Mouse (Mus musculus): ENCODE results near the gene Gm9376. TPM values are rescaled to one million over a fixed set of nuclear protein-coding genes. Genes with fewer than 3 reads are reported as not detected.

Gene Gm9376
- polyA plus RNA-seq, 1 experiment from 2014 or later = not detected

DNA sequence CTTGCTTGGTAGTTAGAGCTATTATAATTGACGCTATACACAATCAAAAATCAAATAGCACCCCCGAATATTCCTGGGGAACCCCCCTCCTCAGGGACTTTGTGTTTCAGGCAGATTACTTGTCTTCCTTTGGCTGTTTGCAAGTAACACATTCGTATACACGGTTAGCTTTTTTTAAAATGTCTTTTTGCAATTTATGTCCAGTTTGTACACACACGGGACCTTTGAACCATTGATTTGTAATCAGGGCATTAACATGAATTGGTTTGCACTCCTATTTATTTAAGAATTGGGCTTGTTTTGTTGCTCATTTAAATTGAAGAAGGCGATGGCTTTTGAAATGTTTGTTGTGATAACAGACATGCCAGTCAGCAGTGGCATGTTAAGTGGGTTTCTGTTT, 29.0 kb upstream of the Gm9376 start:
- Histone ChIP-seq H3K9me3 (0 out of 2 replicates have a peak, but pooled peaks cover 2% of the 10 kb centered on the region), H3K27ac (replicated peaks) (no peak overlapping the region), H3K27me3 (replicated peaks; ENCODE audit: low read depth, poor library complexity, severe bottlenecking) (peaks cover 82% of the 10 kb centered on the region), H3K4me1 (peaks cover 30% of the 10 kb centered on the region), H3K4me3 (peak overlapping the region; percentile 71), H3K36me3 (replicated peaks) (no peaks in the 10 kb centered on the region)
- WGBS = 9% methylated on average over 6 of the region's 6 CpGs
- no peak for DNase-seq (ENCODE audit: low spot score)

GRCm38 (mm10) chr14:118239351-118239750, 27.4 kb upstream of the Gm9376 start:
- peaks cover 18% of the 10 kb centered on the region for H3K9me3 ChIP-seq
- H3K4me3 ChIP-seq = no peak overlapping the region
- 9% methylated on average over 8 of the region's 8 CpGs for WGBS
- H3K36me3 ChIP-seq (replicated peaks) = no peaks in the 10 kb centered on the region
- H3K27ac ChIP-seq (replicated peaks) = no peak overlapping the region
- peak; percentile 16 for DNase-seq (ENCODE audit: low spot score)
- H3K4me1 ChIP-seq = peaks cover 29% of the 10 kb centered on the region
- peaks cover 68% of the 10 kb centered on the region for H3K27me3 ChIP-seq (replicated peaks; ENCODE audit: low read depth, poor library complexity, severe bottlenecking)

- peaks cover 18% of the 10 kb centered on the region for H3K9me3 ChIP-seq
- peaks cover 47% of the 10 kb centered on the region for H3K27me3 ChIP-seq (replicated peaks; ENCODE audit: low read depth, poor library complexity, severe bottlenecking)
- H3K36me3 ChIP-seq (replicated peaks) = no peaks in the 10 kb centered on the region
- no peak overlapping the region for H3K4me3 ChIP-seq
- H3K4me1 ChIP-seq = peaks cover 9% of the 10 kb centered on the region
- no peak for DNase-seq (ENCODE audit: low spot score)
- 81% methylated on average over 2 of the region's 2 CpGs for WGBS
- H3K27ac ChIP-seq (replicated peaks) = no peak overlapping the region
Measured at GRCm38 (mm10) chr14:118241416-118241815, 25.3 kb upstream of the Gm9376 start.

DNA sequence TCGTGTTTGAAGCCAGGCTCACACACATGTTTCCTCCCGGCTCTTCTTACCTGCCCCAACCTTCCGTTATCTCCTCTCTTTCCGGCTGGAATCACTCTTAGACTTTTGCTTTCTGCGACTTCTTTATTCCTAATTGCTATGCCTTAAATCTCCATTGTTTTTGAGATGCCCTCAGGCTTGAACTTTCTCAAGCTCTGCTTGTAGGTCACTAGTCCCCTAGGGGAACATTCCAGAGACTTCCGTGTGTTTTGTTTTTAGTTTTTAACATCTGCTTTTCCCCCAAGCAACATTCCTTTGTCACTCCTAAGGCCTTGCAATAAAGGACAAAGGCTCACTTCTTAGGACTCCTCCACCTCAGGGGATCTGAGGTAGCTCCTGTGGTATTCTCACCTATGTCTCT, 13.4 kb upstream of the Gm9376 start:
- no peak overlapping the region for H3K27ac ChIP-seq (replicated peaks)
- no peaks in the 10 kb centered on the region for H3K9me3 ChIP-seq
- H3K4me1 ChIP-seq = no peaks in the 10 kb centered on the region
- WGBS = 70% methylated on average over 6 of the region's 6 CpGs
- no peaks in the 10 kb centered on the region for H3K36me3 ChIP-seq (replicated peaks)
- H3K4me3 ChIP-seq = no peak overlapping the region
- H3K27me3 ChIP-seq (replicated peaks; ENCODE audit: low read depth, poor library complexity, severe bottlenecking) = no peaks in the 10 kb centered on the region
- DNase-seq (ENCODE audit: low spot score) = no peak

DNA sequence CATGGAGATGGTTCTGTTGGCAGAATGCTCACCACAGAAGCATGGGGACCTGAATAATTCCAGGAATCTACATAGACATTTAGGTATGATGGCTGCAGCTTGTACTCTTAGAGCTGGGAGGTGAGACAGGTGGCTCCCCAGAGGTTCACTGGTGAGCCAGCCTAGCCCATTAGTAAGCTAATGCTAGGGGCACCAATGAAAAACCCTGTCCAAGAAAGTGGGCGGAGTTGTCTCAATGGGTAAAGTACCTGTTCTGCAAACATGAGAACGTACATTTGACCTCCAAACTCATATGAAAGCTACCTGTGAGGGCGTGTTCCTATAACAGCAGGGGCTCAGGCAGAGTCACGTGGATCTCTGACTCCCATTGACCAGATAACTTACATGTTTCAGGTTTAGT, 2.1 kb downstream of the Gm9376 start:
- no peaks in the 10 kb centered on the region for H3K27me3 ChIP-seq (replicated peaks; ENCODE audit: low read depth, poor library complexity, severe bottlenecking)
- no peaks in the 10 kb centered on the region for H3K4me1 ChIP-seq
- WGBS = 83% methylated on average over 4 of the region's 4 CpGs

GRCm38 (mm10) chr14:118272594-118273555, 6.1 kb downstream of the Gm9376 start:
- 82% methylated on average over 6 of the region's 6 CpGs for WGBS
- DNase-seq (ENCODE audit: low spot score) = no peak

More for the DNA sequence above, 2.1 kb downstream of the Gm9376 start:
- no peaks in the 10 kb centered on the region for H3K9me3 ChIP-seq
- H3K27ac ChIP-seq (replicated peaks) = no peak overlapping the region
- no peak overlapping the region for H3K4me3 ChIP-seq
- H3K36me3 ChIP-seq (replicated peaks) = no peaks in the 10 kb centered on the region
- no peak for DNase-seq (ENCODE audit: low spot score)

GRCm38 (mm10) chr14:118277704-118278498, 11.1 kb downstream of the Gm9376 start:
- WGBS = 86% methylated on average over 7 of the region's 7 CpGs
- Histone ChIP-seq H3K4me1 (no peaks in the 10 kb centered on the region), H3K36me3 (replicated peaks) (no peaks in the 10 kb centered on the region), H3K27ac (replicated peaks) (no peak overlapping the region), H3K27me3 (replicated peaks; ENCODE audit: low read depth, poor library complexity, severe bottlenecking) (no peaks in the 10 kb centered on the region), H3K9me3 (peaks cover 10% of the 10 kb centered on the region), H3K4me3 (no peak overlapping the region)
- no peak for DNase-seq (ENCODE audit: low spot score)

More at GRCm38 (mm10) chr14:118272594-118273555, 6.1 kb downstream of the Gm9376 start:
- Histone ChIP-seq H3K4me3 (no peak overlapping the region), H3K36me3 (replicated peaks) (no peaks in the 10 kb centered on the region), H3K27ac (replicated peaks) (no peak overlapping the region), H3K4me1 (no peaks in the 10 kb centered on the region), H3K9me3 (no peaks in the 10 kb centered on the region), H3K27me3 (replicated peaks; ENCODE audit: low read depth, poor library complexity, severe bottlenecking) (no peaks in the 10 kb centered on the region)

DNA sequence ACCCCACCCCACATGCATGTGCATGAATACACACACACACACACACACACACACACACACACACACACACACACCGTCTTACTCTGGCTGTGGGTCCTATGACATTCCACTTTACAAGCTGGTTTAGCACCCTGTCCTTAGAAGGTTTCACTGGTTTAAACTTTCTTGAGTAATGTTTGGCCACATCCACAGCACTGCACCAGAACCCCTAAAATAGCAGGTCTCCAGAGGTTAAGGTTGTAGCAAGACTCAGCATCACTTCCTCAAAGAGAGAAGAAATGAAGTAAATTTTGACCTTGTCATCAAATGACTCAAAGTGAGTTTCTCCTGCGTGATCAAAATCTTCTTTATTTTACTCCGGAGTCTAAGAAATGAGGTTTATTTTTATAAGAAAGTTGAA, 15.5 kb downstream of the Gm9376 start:
- H3K36me3 ChIP-seq (replicated peaks) = no peaks in the 10 kb centered on the region
- H3K4me1 ChIP-seq = no peaks in the 10 kb centered on the region
- no peak overlapping the region for H3K27ac ChIP-seq (replicated peaks)
- H3K9me3 ChIP-seq = peaks cover 10% of the 10 kb centered on the region
- H3K27me3 ChIP-seq (replicated peaks; ENCODE audit: low read depth, poor library complexity, severe bottlenecking) = no peaks in the 10 kb centered on the region
- WGBS = 91% methylated on average over 3 of the region's 3 CpGs
- H3K4me3 ChIP-seq = no peak overlapping the region
- DNase-seq (ENCODE audit: low spot score) = no peak

DNA sequence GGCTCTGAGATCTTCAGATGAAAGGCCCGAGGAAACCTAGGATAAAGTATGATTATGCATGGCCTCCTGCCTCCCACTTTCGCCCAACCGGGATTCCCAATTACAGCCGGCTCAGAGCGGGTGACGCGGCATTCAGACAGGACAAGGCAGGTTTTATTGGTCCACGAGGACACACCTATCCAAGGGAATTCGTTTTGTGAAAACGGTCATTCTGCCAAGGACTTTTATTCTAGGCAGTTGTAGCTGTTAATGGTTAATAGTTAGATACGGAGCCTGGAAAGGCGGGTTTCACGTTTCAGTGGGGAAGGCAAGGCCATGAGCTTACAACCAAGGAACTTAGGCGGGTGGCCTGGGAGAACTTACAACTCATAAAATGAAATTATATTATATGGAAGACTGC, 16.2 kb downstream of the Gm9376 start:
- H3K27ac ChIP-seq (replicated peaks) = no peak overlapping the region
- no peaks in the 10 kb centered on the region for H3K36me3 ChIP-seq (replicated peaks)
- no peak for DNase-seq (ENCODE audit: low spot score)
- H3K4me3 ChIP-seq = no peak overlapping the region
- H3K9me3 ChIP-seq = peaks cover 10% of the 10 kb centered on the region
- WGBS = 82% methylated on average over 14 of the region's 14 CpGs
- H3K27me3 ChIP-seq (replicated peaks; ENCODE audit: low read depth, poor library complexity, severe bottlenecking) = no peaks in the 10 kb centered on the region
- no peaks in the 10 kb centered on the region for H3K4me1 ChIP-seq

- Histone ChIP-seq H3K9me3 (no peaks in the 10 kb centered on the region), H3K27me3 (replicated peaks; ENCODE audit: low read depth, poor library complexity, severe bottlenecking) (no peaks in the 10 kb centered on the region), H3K27ac (replicated peaks) (no peak overlapping the region), H3K4me1 (no peaks in the 10 kb centered on the region), H3K36me3 (replicated peaks) (no peaks in the 10 kb centered on the region), H3K4me3 (no peak overlapping the region)
- 88% methylated on average over 2 of the region's 2 CpGs for WGBS
- DNase-seq (ENCODE audit: low spot score) = no peak
Measured at GRCm38 (mm10) chr14:118286096-118286495, 19.3 kb downstream of the Gm9376 start.

GRCm38 (mm10) chr14:118289133-118289532, 22.4 kb downstream of the Gm9376 start:
- Histone ChIP-seq H3K36me3 (replicated peaks) (no peaks in the 10 kb centered on the region), H3K4me1 (no peaks in the 10 kb centered on the region), H3K9me3 (no peaks in the 10 kb centered on the region), H3K27ac (replicated peaks) (no peak overlapping the region), H3K4me3 (no peak overlapping the region), H3K27me3 (replicated peaks; ENCODE audit: low read depth, poor library complexity, severe bottlenecking) (no peaks in the 10 kb centered on the region)
- 91% methylated on average over 8 of the region's 8 CpGs for WGBS
- no peak for DNase-seq (ENCODE audit: low spot score)

GRCm38 (mm10) chr14:118290009-118290408, 23.2 kb downstream of the Gm9376 start:
- no peaks in the 10 kb centered on the region for H3K36me3 ChIP-seq (replicated peaks)
- H3K4me1 ChIP-seq = no peaks in the 10 kb centered on the region

More at GRCm38 (mm10) chr14:118290009-118290408, 23.2 kb downstream of the Gm9376 start:
- no peaks in the 10 kb centered on the region for H3K9me3 ChIP-seq
- H3K4me3 ChIP-seq = no peak overlapping the region
- no peak overlapping the region for H3K27ac ChIP-seq (replicated peaks)
- WGBS = 90% methylated on average over 6 of the region's 6 CpGs
- no peaks in the 10 kb centered on the region for H3K27me3 ChIP-seq (replicated peaks; ENCODE audit: low read depth, poor library complexity, severe bottlenecking)
- no peak for DNase-seq (ENCODE audit: low spot score)
